Mouse (Mus musculus) megakaryocyte, embryonic 14.5 days (primary cell): ENCODE data around the gene Creb3l1.

Source experiments
- FLI1 ChIP-seq: IDR thresholded peaks from 2 replicates; pipeline ENCODE4 v1.6.1; 2012; ENCODE audit warnings: low read length, inconsistent platforms, mixed read lengths
- GATA1 ChIP-seq: IDR thresholded peaks from 3 replicates; pipeline ENCODE4 v1.6.1; 2012; ENCODE audit warnings: mixed read lengths, low read length, inconsistent platforms, borderline replicate concordance

- TF ChIP-seq GATA1 (no peak), FLI1 (no peak)
These were observed 68.4 kb downstream of the Creb3l1 start for GRCm38 (mm10) chr2:91955875-91956274.
